Mouse (Mus musculus) lung, adult 2 months (tissue): ENCODE data around the gene Jmjd1c. TPM values are rescaled to one million over a fixed set of nuclear protein-coding genes. Genes with fewer than 3 reads are reported as not detected.

Experiments
- DNase-seq: peaks from one replicate; pipeline ENCODE4 v3.0.0; 2022
- H3K4me1 ChIP-seq: fragments of 200-500 bp; 2 replicates; pipeline ENCODE4 v1.6.1; 2011; ENCODE audit warnings: low read length; ENCODE audit not compliant: control insufficient read depth, insufficient read depth
- H3K4me3 ChIP-seq: fragments of 200-500 bp; replicated peaks from 2 replicates; pipeline ENCODE3; 2011; ENCODE audit warnings: low read depth, mild to moderate bottlenecking, control low read depth, low read length; ENCODE audit errors: extremely low read depth
- CTCF ChIP-seq: fragments of 200-500 bp; IDR thresholded peaks from 2 replicates; pipeline ENCODE4 v1.5.1; 2011; ENCODE audit warnings: mild to moderate bottlenecking, low read length, control low read depth; ENCODE audit not compliant: insufficient read depth
- POLR2A ChIP-seq: fragments of 200-500 bp; IDR thresholded peaks from 2 replicates; pipeline ENCODE4 v1.6.1; 2011; ENCODE audit warnings: low read depth, mild to moderate bottlenecking, control low read depth, low read length, borderline replicate concordance; ENCODE audit errors: extremely low read depth
- WGBS: fragments of 180-500 bp; shearing (Covaris S2); methylation state at CpG from one replicate; pipeline ENCODE4 v1.1.7; 2018; 5-methylcytosine and 5-hydroxymethylcytosine counted together
- polyA plus RNA-seq: library from polyadenylated mRNA; depleted of rRNA; stranded (reverse); fragments of >200 nt; gene quantifications from 2 replicates; pipeline ENCODE4 v1.2.3, GENCODE M21; 2012

Jmjd1c gene
- polyA plus RNA-seq, 1 experiment, result 16.4 TPM

DNA sequence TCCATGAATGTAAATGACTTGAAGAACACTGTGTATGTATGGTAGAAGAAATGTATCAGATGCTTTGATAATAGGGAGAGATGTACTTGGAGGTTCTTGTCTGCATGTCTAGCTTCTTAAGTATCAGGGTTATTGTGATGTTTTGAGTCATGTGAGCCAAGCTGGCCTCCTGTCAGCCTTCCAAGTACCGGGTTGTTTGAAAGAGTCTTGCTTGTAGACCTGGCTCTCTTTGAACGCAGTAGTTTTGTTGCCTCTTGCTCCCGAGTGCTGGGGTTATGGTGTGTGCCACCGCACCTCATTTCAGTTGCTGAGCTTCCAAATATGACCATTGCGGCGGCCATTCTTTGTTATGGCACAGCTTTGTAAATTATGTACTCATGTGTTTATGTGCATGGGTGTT is 154.9 kb downstream of the Jmjd1c start:
- 81% methylated on average over 6 of the region's 6 CpGs for WGBS
- DNase-seq, result no peak
- TF ChIP-seq POLR2A (no peak), CTCF (no peak)
- Histone ChIP-seq H3K4me1 (no peaks in the 10 kb centered on the region; the same call in none of the 2 replicates), H3K4me3 (no peak overlapping the region)

DNA sequence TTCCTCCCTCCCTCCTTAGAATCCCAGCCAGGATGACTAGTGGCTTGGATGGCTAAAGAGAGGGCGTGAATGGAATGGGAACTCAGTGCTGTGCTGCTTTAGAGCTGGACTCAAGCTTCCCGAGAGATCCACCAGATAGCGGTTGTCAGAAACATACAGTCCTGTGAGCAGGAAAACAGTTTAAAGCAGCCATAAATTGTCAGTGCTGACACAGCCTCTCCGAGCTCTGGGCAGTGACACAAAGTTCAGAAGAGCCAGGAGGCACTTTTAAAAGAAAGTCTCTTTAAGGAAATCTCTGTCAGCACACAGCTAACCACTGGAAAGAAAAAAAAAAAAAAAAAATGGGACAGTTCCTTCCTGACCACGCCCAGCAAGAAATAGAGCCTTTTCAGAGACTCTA is 156.4 kb downstream of the Jmjd1c start:
- Histone ChIP-seq H3K4me1 (no peaks in the 10 kb centered on the region; the same call in none of the 2 replicates), H3K4me3 (no peak overlapping the region)
- WGBS, result 44% methylated on average over 5 of the region's 5 CpGs
- TF ChIP-seq CTCF (no peak), POLR2A (no peak)
- DNase-seq, result no peak

DNA sequence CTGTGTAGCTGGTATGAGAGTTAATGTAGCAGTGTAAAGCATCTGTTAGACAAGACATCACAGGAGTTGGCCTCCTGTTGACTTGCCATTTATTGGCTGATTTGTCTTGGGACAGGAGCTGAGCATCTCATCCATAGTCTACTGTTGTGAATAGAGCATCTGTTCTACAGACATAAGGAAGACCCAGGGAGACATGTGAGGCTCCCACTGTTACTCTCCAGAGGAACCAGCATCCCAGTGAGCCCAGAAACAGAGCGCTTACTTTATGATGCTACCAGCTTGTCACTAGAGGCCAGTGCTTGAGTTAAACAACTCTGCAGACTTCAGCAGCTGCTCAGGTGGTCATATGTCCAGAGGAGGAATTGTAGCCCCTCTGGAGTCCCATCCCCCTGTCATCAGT is 157.2 kb downstream of the Jmjd1c start:
- WGBS, result 100% methylated on average over 1 of the region's 1 CpGs
- H3K4me3 ChIP-seq, result no peak overlapping the region
- H3K4me1 ChIP-seq, result no peaks in the 10 kb centered on the region; the same call in none of the 2 replicates
- TF ChIP-seq POLR2A (no peak), CTCF (no peak)
- no peak for DNase-seq

DNA sequence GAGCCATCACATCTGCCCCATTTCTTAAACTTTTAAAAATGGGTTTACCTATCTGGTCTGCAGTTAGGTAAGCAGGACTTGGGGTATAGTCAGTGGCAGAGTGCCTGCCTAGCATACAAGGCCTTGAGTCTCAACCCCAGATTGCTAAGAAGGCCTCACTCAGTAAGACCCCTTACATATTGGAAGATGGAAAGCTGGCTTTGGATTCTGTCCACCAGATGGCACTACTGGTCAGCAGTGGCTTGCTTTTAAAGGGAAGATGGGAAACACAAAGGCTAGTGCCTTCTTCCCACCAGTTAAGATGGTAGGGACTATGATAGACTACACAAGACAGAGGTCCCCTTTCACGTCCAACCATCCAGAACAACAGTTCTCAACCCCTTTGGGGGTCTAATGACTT is 168.9 kb downstream of the Jmjd1c start:
- peak; percentile 38 for DNase-seq
- TF ChIP-seq CTCF (peak; percentile 37; the same call in 1 of the 2 replicates), POLR2A (no peak)
- 55% methylated on average over 1 of the region's 1 CpGs for WGBS
- Histone ChIP-seq H3K4me1 (no peaks in the 10 kb centered on the region), H3K4me3 (no peak overlapping the region)

DNA sequence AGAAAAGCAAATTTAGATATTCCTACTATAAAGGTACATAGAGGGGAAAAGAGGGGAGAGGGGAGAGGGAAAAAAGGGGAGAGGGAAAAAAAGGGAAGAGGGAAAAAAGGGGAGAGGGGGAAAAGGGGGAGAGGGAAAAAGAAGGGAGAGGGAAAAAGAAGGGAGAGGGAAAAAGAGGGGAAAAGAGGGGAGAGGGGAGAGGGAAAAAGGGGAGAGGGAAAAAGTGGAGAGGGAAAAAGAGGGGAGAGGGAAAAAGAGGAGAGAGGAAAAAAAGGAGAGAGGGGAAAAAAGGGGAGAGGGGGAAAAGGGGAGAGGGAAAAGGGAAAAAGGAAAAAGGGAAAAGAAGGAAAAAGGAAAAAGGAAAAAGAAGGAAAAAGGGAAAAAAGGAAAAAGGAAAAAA is 180.0 kb downstream of the Jmjd1c start:
- no peak for DNase-seq
- TF ChIP-seq POLR2A (no peak), CTCF (no peak)

DNA sequence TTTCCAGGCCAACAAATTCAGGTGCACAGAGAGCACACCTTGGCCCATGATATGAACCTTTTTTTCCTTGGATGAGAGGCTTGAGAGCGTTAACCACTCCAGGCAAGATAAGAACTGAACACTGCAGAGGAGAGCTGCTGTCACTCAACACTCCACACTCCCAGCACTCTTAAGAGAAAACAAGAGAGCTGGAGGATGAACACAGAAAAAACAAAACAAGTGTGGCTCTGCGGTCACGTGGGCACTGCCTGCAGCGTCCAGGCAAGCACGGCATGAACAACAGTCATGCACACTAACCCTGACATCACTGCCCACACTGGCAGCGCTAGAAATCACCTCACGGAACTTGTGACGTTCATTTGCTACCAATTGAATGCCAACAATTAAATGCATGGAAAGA is 185.9 kb downstream of the Jmjd1c start:
- 57% methylated on average over 8 of the region's 8 CpGs for WGBS
- H3K4me3 ChIP-seq, result no peak overlapping the region
- DNase-seq, result peak; percentile 9

More for the DNA sequence above, 180.0 kb downstream of the Jmjd1c start:
- Histone ChIP-seq H3K4me3 (no peak overlapping the region), H3K4me1 (peaks cover 4% of the 10 kb centered on the region; the same call in 1 of the 2 replicates)

DNA sequence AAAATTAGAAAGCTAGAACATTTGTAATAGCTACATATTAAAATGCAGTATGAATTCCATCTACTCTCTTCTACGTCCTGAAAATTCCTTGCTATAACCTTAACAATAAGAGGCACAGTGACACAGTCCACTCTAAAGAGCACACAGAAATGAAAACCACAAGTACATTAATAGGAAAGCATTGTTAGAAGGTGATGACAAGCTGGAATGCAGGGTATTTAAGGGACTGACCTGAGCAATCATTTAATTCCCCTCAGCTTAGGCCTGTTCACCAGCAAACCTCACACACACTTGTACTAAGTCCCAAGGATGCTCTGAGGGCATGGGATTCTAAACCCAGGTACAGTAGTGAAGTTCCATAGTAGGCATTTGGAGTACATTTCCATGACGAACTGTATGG is 186.6 kb downstream of the Jmjd1c start:
- H3K4me1 ChIP-seq, result peaks cover 10% of the 10 kb centered on the region
- whole genome bisulfite sequencing, result 58% methylated on average over 2 of the region's 2 CpGs
- no peak overlapping the region for H3K4me3 ChIP-seq
- TF ChIP-seq CTCF (no peak), POLR2A (no peak)
- no peak for DNase-seq

More for the DNA sequence above, 185.9 kb downstream of the Jmjd1c start:
- TF ChIP-seq CTCF, result no peak
- TF ChIP-seq POLR2A, result no peak
- peaks cover 12% of the 10 kb centered on the region for H3K4me1 ChIP-seq

DNA sequence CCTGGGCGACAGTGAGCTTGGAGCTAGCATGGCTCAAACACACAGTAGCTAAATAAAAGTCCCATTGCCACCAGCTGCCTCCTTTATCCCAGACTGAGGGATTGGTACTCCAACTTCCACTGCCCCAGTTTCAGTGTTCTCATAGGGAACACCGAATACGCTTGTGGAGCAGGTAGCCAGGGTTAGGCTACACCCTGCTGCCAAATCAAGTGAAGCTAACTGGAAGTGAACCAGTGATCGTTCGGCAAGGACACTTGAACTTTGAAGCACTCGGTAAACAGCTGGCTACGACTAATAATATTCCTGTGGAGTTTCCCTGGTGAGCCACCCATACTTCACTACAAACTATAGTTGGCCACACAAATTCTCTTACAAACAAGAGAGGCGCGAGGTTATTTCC is 187.6 kb downstream of the Jmjd1c start:
- 54% methylated on average over 9 of the region's 9 CpGs for WGBS
- no peak overlapping the region for H3K4me3 ChIP-seq
- H3K4me1 ChIP-seq, result peaks cover 10% of the 10 kb centered on the region
- DNase-seq, result peak; percentile 52
- TF ChIP-seq CTCF (no peak), POLR2A (no peak)

DNA sequence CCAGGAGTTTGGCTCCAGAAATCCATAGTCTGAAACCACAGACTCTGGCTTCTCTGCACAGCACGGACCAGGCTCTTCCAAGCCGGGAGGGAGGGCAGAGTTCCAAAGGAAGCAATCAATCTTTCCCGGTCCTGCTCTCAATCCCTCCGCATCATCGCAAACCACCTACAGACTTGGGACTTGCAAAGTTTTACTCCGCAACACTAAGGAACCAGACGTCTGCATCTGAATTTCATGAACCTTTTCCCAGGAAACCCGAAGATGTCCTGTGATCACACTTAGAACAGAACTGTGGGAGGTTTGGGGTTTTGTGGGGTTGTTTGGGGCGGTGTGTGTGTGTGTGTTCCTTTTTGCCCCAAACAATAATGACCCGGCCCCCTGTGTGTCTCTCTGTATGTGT is 188.4 kb downstream of the Jmjd1c start:
- peak overlapping the region; percentile 81 for H3K4me3 ChIP-seq
- WGBS, result 2% methylated on average over 10 of the region's 10 CpGs
- no peak for DNase-seq
- TF ChIP-seq CTCF, result no peak
- TF ChIP-seq POLR2A, result no peak
- peaks cover 10% of the 10 kb centered on the region for H3K4me1 ChIP-seq

DNA sequence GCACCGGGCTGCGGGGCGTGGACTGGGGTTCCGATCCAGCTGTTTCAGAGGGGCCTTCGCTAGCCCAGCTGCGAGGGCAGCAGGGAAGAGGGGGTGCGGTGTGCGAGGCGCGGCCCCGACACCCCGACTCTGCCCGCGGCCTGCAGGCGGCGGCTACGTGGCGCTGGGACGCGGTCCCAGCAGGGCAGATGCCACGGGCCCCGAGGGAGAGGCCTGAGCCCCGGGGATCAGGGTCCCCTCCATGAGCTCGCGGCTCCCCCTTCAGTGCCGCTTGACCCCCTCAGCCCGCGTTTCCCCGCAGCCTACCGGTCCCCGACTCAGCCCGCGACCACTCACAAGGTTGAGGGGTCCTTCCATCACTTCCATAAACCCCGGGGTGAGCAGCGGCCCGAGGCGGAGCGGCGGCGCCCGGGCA is 188.8 kb downstream of the Jmjd1c start:
- WGBS, result under 1% methylated on average over 41 of the region's 41 CpGs
- Histone ChIP-seq H3K4me1 (peaks cover 10% of the 10 kb centered on the region), H3K4me3 (peak overlapping the region; percentile 81)
- peak; percentile 71 for DNase-seq
- TF ChIP-seq POLR2A (no peak), CTCF (no peak)

DNA sequence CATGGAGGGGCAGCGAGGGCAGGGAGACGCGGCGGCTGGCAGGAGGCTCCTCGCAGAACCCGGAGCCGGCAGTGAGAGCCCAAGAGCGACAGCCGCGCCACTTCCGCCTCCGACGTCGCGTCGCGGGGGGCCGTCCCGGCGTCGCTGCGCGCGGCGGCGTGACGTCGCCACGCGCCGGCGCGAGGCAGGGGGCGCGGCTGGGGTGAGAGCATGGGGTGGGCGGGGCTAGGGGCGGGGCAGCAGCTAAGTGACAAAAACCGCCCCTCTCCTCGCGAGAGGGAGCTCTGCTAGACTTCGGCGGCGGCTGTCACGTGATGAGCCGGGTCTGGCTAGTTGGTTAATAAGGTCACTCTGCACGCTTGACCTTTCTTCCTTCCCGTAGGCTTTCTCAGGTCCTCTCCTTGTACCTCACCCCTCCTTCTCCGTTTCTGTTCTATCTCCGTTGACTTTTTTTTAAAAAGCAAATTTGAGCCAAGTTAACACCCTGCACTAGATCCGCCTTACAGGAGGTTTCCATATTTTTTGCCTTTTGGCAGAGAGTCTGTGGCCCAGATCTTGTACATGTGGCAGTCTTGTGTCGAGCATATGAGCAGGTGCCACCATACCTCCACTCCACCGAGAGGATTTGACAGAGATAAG is 189.4 kb downstream of the Jmjd1c start, which contains the start of gene Nrbf2:
TSS of gene Nrbf2 (minus strand) at position 130 of the 639 bp plus-strand sequence.
- WGBS, result 1% methylated on average over 47 of the region's 52 CpGs
- Histone ChIP-seq H3K4me1 (peaks cover 10% of the 10 kb centered on the region), H3K4me3 (peak within 1 kb of the TSS; percentile 81)
- DNase-seq, result peak; percentile 74
- TF ChIP-seq CTCF (no peak), POLR2A (peak; percentile 23; the same call in 1 of the 2 replicates)
